Mouse (Mus musculus): Measurements from ENCODE around the gene Epyc.
A peak's percentile ranks its signal among the peaks of the same experiment; 100 is the strongest.
"Not testable (repeated sequence)": the region's sequence is repeated elsewhere in the genome, so short reads cannot be mapped to it uniquely, and the experiment has no call there.

The Epyc gene

GRCm38 (mm10) chr10:97714584-97714983, 70.7 kb downstream of the Epyc start:
- DNase-seq (ENCODE audit: low read depth, low spot score): no peak

GRCm38 (mm10) chr10:97715289-97715906, 71.5 kb downstream of the Epyc start:
- no peak for DNase-seq (ENCODE audit: low read depth, low spot score)

GRCm38 (mm10) chr10:97717233-97717632, 73.4 kb downstream of the Epyc start:
- DNase-seq (ENCODE audit: low read depth, low spot score): peak; percentile 58

- peak; percentile 68 for DNase-seq (ENCODE audit: low read depth, low spot score)
These were observed 74.2 kb downstream of the Epyc start for GRCm38 (mm10) chr10:97718021-97718420.

- no peak for DNase-seq (ENCODE audit: low read depth, low spot score)
These were observed 76.8 kb downstream of the Epyc start for GRCm38 (mm10) chr10:97720625-97721024.

GRCm38 (mm10) chr10:97722709-97723108, 78.8 kb downstream of the Epyc start:
- no peak for DNase-seq (ENCODE audit: low read depth, low spot score)

GRCm38 (mm10) chr10:97725929-97726328, 82.1 kb downstream of the Epyc start:
- DNase-seq (ENCODE audit: low read depth, low spot score): no peak

- DNase-seq (ENCODE audit: low read depth, low spot score): not testable (repeated sequence)
These were observed 82.8 kb downstream of the Epyc start, which contains the start of gene C030005K15Rik for GRCm38 (mm10) chr10:97726655-97727054. Gene C030005K15Rik, minus strand, starts transcription at chr10:97726755.

Measured in brain, adult 2 months (tissue).